Mouse (Mus musculus): ENCODE measurements around the gene Gm45837. TPM values are rescaled to one million over a fixed set of nuclear protein-coding genes. Genes with fewer than 3 reads are reported as not detected.

Gm45837 gene
- polyA plus RNA-seq, 1 experiment, result not detected

- H3K4me3 ChIP-seq (ENCODE audit: insufficient read depth, low read depth, low read length), result no peak overlapping the region
- no peak for TF ChIP-seq CTCF (conservative IDR thresholded peaks at IDR 0.05; ENCODE audit: insufficient read depth, insufficient read length, low read depth, low read length)
- no peak for TF ChIP-seq POLR2A (IDR thresholded peaks at IDR 0.05; ENCODE audit: low read depth, low read length)
- no peak overlapping the region for H3K27ac ChIP-seq (ENCODE audit: insufficient read depth, low read depth, low read length)
- no peaks in the 10 kb centered on the region for H3K27me3 ChIP-seq (replicated peaks; ENCODE audit: control insufficient read depth, insufficient read depth, low read length)
- DNase-seq, result no peak
- H3K4me1 ChIP-seq (ENCODE audit: control insufficient read depth, insufficient read depth, low read length), result no peaks in the 10 kb centered on the region
- WGBS, result 59% methylated on average over 6 of the region's 6 CpGs
- H3K36me3 ChIP-seq (ENCODE audit: control insufficient read depth, insufficient read depth, low read length), result no peaks in the 10 kb centered on the region
Measured at GRCm38 (mm10) chr7:101435038-101435437, 24.4 kb downstream of the Gm45837 start.

DNA sequence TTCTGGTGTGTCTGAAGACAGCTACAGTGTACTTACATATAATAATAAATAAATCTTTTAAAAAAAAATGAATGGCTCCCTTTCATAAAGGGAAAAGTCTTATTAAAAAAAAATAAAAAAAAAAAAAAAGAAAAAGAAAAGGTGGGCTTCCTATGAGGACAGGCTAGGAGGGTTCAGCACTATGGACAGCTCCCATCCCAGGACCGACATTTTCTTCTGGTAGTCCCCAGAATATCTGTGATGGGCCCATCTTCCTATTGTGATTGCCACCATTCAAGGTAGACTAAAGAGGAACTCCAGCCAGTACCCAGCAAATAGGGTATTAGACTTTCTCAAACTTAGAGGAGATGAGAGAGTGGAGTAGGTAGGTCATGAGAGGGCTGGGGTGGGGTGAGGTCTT lies 27.2 kb downstream of the Gm45837 start:
- Histone ChIP-seq H3K27me3 (replicated peaks; ENCODE audit: control insufficient read depth, insufficient read depth, low read length) (no peaks in the 10 kb centered on the region), H3K4me3 (ENCODE audit: insufficient read depth, low read depth, low read length) (no peak overlapping the region), H3K27ac (ENCODE audit: insufficient read depth, low read depth, low read length) (no peak overlapping the region), H3K36me3 (ENCODE audit: control insufficient read depth, insufficient read depth, low read length) (no peaks in the 10 kb centered on the region), H3K4me1 (ENCODE audit: control insufficient read depth, insufficient read depth, low read length) (no peaks in the 10 kb centered on the region)
- TF ChIP-seq POLR2A (IDR thresholded peaks at IDR 0.05; ENCODE audit: low read depth, low read length) (no peak), CTCF (conservative IDR thresholded peaks at IDR 0.05; ENCODE audit: insufficient read depth, insufficient read length, low read depth, low read length) (no peak)
- DNase-seq, result no peak
- WGBS, result 3% methylated on average over 1 of the region's 1 CpGs

- Histone ChIP-seq H3K27ac (ENCODE audit: insufficient read depth, low read depth, low read length) (no peak overlapping the region), H3K4me1 (ENCODE audit: control insufficient read depth, insufficient read depth, low read length) (no peaks in the 10 kb centered on the region), H3K36me3 (ENCODE audit: control insufficient read depth, insufficient read depth, low read length) (no peaks in the 10 kb centered on the region), H3K4me3 (ENCODE audit: insufficient read depth, low read depth, low read length) (no peak overlapping the region), H3K27me3 (replicated peaks; ENCODE audit: control insufficient read depth, insufficient read depth, low read length) (no peaks in the 10 kb centered on the region)
- WGBS, result 69% methylated on average over 10 of the region's 10 CpGs
- TF ChIP-seq POLR2A (IDR thresholded peaks at IDR 0.05; ENCODE audit: low read depth, low read length), result no peak
- no peak for TF ChIP-seq CTCF (conservative IDR thresholded peaks at IDR 0.05; ENCODE audit: insufficient read depth, insufficient read length, low read depth, low read length)
- DNase-seq, result no peak
Measured at GRCm38 (mm10) chr7:101443093-101443492, 32.4 kb downstream of the Gm45837 start.

GRCm38 (mm10) chr7:101444211-101444610 lies 33.5 kb downstream of the Gm45837 start:
- Histone ChIP-seq H3K27ac (ENCODE audit: insufficient read depth, low read depth, low read length) (no peak overlapping the region), H3K4me1 (ENCODE audit: control insufficient read depth, insufficient read depth, low read length) (no peaks in the 10 kb centered on the region), H3K4me3 (ENCODE audit: insufficient read depth, low read depth, low read length) (no peak overlapping the region), H3K36me3 (ENCODE audit: control insufficient read depth, insufficient read depth, low read length) (no peaks in the 10 kb centered on the region), H3K27me3 (replicated peaks; ENCODE audit: control insufficient read depth, insufficient read depth, low read length) (no peaks in the 10 kb centered on the region)
- TF ChIP-seq POLR2A (IDR thresholded peaks at IDR 0.05; ENCODE audit: low read depth, low read length) (no peak), CTCF (conservative IDR thresholded peaks at IDR 0.05; ENCODE audit: insufficient read depth, insufficient read length, low read depth, low read length) (no peak)
- WGBS, result 69% methylated on average over 4 of the region's 4 CpGs
- no peak for DNase-seq

GRCm38 (mm10) chr7:101449855-101450254 lies 39.2 kb downstream of the Gm45837 start:
- no peak for DNase-seq
- 29% methylated on average over 3 of the region's 3 CpGs for WGBS
- no peaks in the 10 kb centered on the region for H3K4me1 ChIP-seq (ENCODE audit: control insufficient read depth, insufficient read depth, low read length)
- no peaks in the 10 kb centered on the region for H3K27me3 ChIP-seq (replicated peaks; ENCODE audit: control insufficient read depth, insufficient read depth, low read length)
- no peak overlapping the region for H3K27ac ChIP-seq (ENCODE audit: insufficient read depth, low read depth, low read length)
- no peak overlapping the region for H3K4me3 ChIP-seq (ENCODE audit: insufficient read depth, low read depth, low read length)
- H3K36me3 ChIP-seq (ENCODE audit: control insufficient read depth, insufficient read depth, low read length), result no peaks in the 10 kb centered on the region
- no peak for TF ChIP-seq POLR2A (IDR thresholded peaks at IDR 0.05; ENCODE audit: low read depth, low read length)
- no peak for TF ChIP-seq CTCF (conservative IDR thresholded peaks at IDR 0.05; ENCODE audit: insufficient read depth, insufficient read length, low read depth, low read length)

DNA sequence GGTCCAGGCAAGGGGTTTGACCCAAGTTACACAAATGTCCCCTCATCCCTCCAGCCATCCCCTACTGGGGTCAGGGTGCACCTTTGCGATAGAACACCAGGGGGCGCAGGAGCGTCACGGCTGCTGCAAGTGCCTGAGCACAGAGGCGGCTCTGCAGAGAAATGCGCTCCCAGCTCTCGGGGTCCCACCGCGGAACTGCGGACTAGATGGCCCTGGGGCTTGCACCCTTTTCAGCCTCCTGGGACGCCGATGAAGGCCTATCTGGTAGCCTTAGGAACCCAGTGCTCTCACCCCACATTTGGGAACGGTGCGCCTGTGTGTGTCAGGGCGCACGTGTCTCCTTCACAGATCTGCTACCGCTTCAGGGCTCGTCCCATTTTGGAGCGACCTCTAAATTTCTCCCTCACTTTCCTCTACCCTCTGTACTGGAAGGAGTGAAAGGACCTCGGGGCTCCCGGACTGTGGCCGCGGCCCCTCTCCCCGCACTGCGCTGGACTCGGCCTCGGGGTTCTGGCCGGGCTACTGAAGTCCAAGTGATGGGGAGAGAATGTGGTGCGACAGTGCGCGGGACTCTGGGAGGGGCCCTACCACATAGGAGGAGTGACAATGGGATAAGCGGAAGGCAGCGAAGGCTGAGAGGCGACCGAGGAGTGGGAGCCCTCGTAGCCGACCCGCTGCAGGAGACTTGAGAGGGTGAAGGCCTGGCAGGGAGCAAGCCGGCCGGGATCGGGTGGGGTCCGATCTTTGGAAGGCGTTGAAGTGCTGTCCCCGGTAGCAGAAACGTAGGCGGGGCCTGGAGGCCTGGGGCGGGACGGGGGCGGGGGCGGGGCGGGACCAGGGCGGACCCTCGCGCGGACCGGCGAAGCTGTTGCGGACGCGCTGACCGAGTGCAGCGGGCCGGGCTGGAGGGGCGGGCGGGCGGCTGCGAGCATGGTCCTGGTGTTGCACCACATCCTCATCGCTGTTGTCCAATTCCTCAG lies 40.0 kb downstream of the Gm45837 start:
- 1% methylated on average over 66 of the region's 68 CpGs for WGBS
- no peak for TF ChIP-seq POLR2A (IDR thresholded peaks at IDR 0.05; ENCODE audit: low read depth, low read length)
- TF ChIP-seq CTCF (conservative IDR thresholded peaks at IDR 0.05; ENCODE audit: insufficient read depth, insufficient read length, low read depth, low read length), result peak; percentile 94
- DNase-seq, result peak; percentile 84
- peak overlapping the region; percentile 72 for H3K4me3 ChIP-seq (ENCODE audit: insufficient read depth, low read depth, low read length)
- H3K27ac ChIP-seq (ENCODE audit: insufficient read depth, low read depth, low read length), result no peak overlapping the region
- no peaks in the 10 kb centered on the region for H3K36me3 ChIP-seq (ENCODE audit: control insufficient read depth, insufficient read depth, low read length)
- no peaks in the 10 kb centered on the region for H3K4me1 ChIP-seq (ENCODE audit: control insufficient read depth, insufficient read depth, low read length)
- no peaks in the 10 kb centered on the region for H3K27me3 ChIP-seq (replicated peaks; ENCODE audit: control insufficient read depth, insufficient read depth, low read length)

- no peaks in the 10 kb centered on the region for H3K27me3 ChIP-seq (replicated peaks; ENCODE audit: control insufficient read depth, insufficient read depth, low read length)
- TF ChIP-seq POLR2A (IDR thresholded peaks at IDR 0.05; ENCODE audit: low read depth, low read length), result no peak
- TF ChIP-seq CTCF (conservative IDR thresholded peaks at IDR 0.05; ENCODE audit: insufficient read depth, insufficient read length, low read depth, low read length), result no peak
- 75% methylated on average over 3 of the region's 3 CpGs for WGBS
- no peaks in the 10 kb centered on the region for H3K4me1 ChIP-seq (ENCODE audit: control insufficient read depth, insufficient read depth, low read length)
- peak overlapping the region; percentile 36 for H3K4me3 ChIP-seq (ENCODE audit: insufficient read depth, low read depth, low read length)
- no peak for DNase-seq
- peak overlapping the region; percentile 67; the same call in 1 of the 2 replicates for H3K27ac ChIP-seq (ENCODE audit: insufficient read depth, low read depth, low read length)
- no peaks in the 10 kb centered on the region for H3K36me3 ChIP-seq (ENCODE audit: control insufficient read depth, insufficient read depth, low read length)
Measured at GRCm38 (mm10) chr7:101452669-101453068, 42.0 kb downstream of the Gm45837 start.

Data from kidney, adult 2 months (tissue).